Mouse (Mus musculus): ENCODE data around the gene Dcbld2.

- TF ChIP-seq EP300 (IDR thresholded peaks at IDR 0.05; ENCODE audit: low read depth), result no peak
- TF ChIP-seq CTCF (IDR thresholded peaks at IDR 0.05; ENCODE audit: low read depth), result no peak
Observed at GRCm38 (mm10) chr16:58409825-58410224, 1.6 kb downstream of the Dcbld2 start.
